11 mouse cellular contexts compared by ENCODE assay signal in the genomic region with DNA sequence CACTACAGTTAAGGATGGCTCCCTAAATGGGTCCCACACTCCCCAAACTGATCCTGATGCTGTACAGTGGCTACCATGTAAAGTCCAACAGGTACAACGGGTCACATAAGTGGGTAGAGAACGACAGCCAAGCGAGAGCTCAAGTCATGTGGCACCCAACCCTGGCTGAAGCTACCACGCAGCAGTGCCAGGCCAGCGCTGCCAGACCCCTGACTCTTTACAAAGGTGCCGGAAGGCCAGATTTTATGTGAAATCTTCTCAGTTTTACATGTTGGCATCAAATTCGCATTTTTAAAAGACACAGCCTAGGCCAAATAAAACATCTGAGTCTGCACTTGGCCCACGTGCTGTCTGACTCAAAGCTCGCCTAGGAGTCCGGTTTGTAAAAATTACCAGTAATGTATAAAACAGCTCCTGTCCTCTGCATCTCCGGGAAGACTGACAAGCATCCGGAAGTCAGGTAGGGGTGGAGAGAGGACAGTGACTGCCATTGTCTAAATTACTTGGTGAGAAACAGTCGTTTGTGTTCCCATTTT. TPM values are rescaled to one million over a fixed set of nuclear protein-coding genes. Genes with fewer than 3 reads are reported as not detected.
DNase-seq lines count a peak whose midpoint lies in the region; ATAC-seq and TF ChIP-seq lines count a peak whose summit lies in the region.
"Had no signal": no experiment of that assay in that cellular context is flagged by ENCODE, and none has a peak within 500 bp of the region (broad histone marks: within the 10 kb centered on the region; RNA-seq: fewer than 3 reads in every experiment).

No protein-coding gene starts in this region.

- 0 out of 2 replicates have a peak overlapping the region, but pooled peaks have one; percentile 5 for H3K9ac ChIP-seq in forebrain, embryonic 16.5 days (replicated peaks; ENCODE audit: low read depth, low read length)
- no peak overlapping the region for H3K9ac ChIP-seq in neural tube, embryonic 15.5 days (replicated peaks)
- H3K9ac ChIP-seq: liver, embryonic 13.5 days had no signal

- WGBS in cerebellum, adult 2 months: 24% methylated on average over 13 of the region's 13 CpGs
- WGBS in forebrain, embryonic 16.5 days: 59% methylated on average over 13 of the region's 13 CpGs
- WGBS in neural tube, embryonic 15.5 days: 67% methylated on average over 13 of the region's 13 CpGs

- H3K4me3 ChIP-seq in cerebellum, adult 2 months (replicated peaks; ENCODE audit: insufficient read depth, low read depth, low read length): no peak overlapping the region
- H3K4me3 ChIP-seq in layer of hippocampus, adult 2 months: peak overlapping the region; percentile 4; the same call in 1 of the 2 replicates
- H3K4me3 ChIP-seq in forebrain, embryonic 16.5 days (replicated peaks; ENCODE audit: low read length): no peak overlapping the region
- H3K4me3 ChIP-seq in neural tube, embryonic 15.5 days (replicated peaks): no peak overlapping the region
- H3K4me3 ChIP-seq: liver, embryonic 13.5 days had no signal

- TF ChIP-seq CTCF in cerebellum, adult 2 months (IDR thresholded peaks at IDR 0.05; ENCODE audit: borderline replicate concordance, insufficient read depth, low read depth, low read length): no peak
- TF ChIP-seq CTCF in layer of hippocampus, adult 2 months (conservative IDR thresholded peaks at IDR 0.05): no peak

- H3K36me3 ChIP-seq in forebrain, embryonic 16.5 days (ENCODE audit: control insufficient read depth, insufficient read depth): peaks cover 3% of the 10 kb centered on the region; the same call in 1 of the 2 replicates
- no peaks in the 10 kb centered on the region for H3K36me3 ChIP-seq in neural tube, embryonic 15.5 days
- H3K36me3 ChIP-seq: liver, embryonic 13.5 days had no signal

- H3K9me3 ChIP-seq in forebrain, embryonic 16.5 days (ENCODE audit: control insufficient read depth, low read length): no peaks in the 10 kb centered on the region
- H3K9me3 ChIP-seq in neural tube, embryonic 15.5 days (replicated peaks): no peaks in the 10 kb centered on the region
- H3K9me3 ChIP-seq: liver, embryonic 13.5 days had no signal

- H3K4me2 ChIP-seq in forebrain, embryonic 16.5 days (ENCODE audit: low read length): peak overlapping the region; percentile 29; the same call in 1 of the 2 replicates
- H3K4me2 ChIP-seq in neural tube, embryonic 15.5 days: no peak overlapping the region
- H3K4me2 ChIP-seq: liver, embryonic 13.5 days had no signal

- peaks cover 57% of the 10 kb centered on the region for H3K4me1 ChIP-seq in cerebellum, adult 2 months (ENCODE audit: control insufficient read depth, insufficient read depth, low read length)
- peaks cover 53% of the 10 kb centered on the region for H3K4me1 ChIP-seq in forebrain, embryonic 16.5 days (replicated peaks; ENCODE audit: control insufficient read depth, insufficient read depth, low read length)
- peaks cover 68% of the 10 kb centered on the region for H3K4me1 ChIP-seq in neural tube, embryonic 15.5 days

- DNase-seq in cerebellum, adult 2 months: no peak
- no peak for DNase-seq in cerebellum, adult 11 months
- DNase-seq in layer of hippocampus, adult 2 months (ENCODE audit: low spot score in 2 of 2): no peak
- DNase-seq in layer of hippocampus, adult 18-20 months (ENCODE audit: low spot score in 2 of 2): no peak
- DNase-seq in natural killer cell, adult 2 months (ENCODE audit: low spot score in 2 of 2): no peak
- no peak for DNase-seq in yolk sac, embryonic 10.5 days (ENCODE audit: low spot score)
- DNase-seq: cerebellum, adult 9-10 months; liver, embryonic 13.5 days had no signal

- TF ChIP-seq POLR2A in cerebellum, adult 2 months (IDR thresholded peaks at IDR 0.05; ENCODE audit: borderline replicate concordance, insufficient read depth, low read length): no peak

- no peak for ATAC-seq in forebrain, embryonic 16.5 days
- no peak for ATAC-seq in neural tube, embryonic 15.5 days (ENCODE audit: low FRiP score)

- no peaks in the 10 kb centered on the region for H3K27me3 ChIP-seq in cerebellum, adult 2 months (ENCODE audit: control insufficient read depth, insufficient read depth, low read length)
- H3K27me3 ChIP-seq in forebrain, embryonic 16.5 days (replicated peaks; ENCODE audit: control insufficient read depth, insufficient read depth, low read length): no peaks in the 10 kb centered on the region
- H3K27me3 ChIP-seq in neural tube, embryonic 15.5 days (replicated peaks): no peaks in the 10 kb centered on the region
- H3K27me3 ChIP-seq: liver, embryonic 13.5 days had no signal

- H3K27ac ChIP-seq in cerebellum, adult 2 months (ENCODE audit: insufficient read depth, low read length): 0 out of 2 replicates have a peak overlapping the region, but pooled peaks have one; percentile 41
- peak overlapping the region; percentile 75 for H3K27ac ChIP-seq in layer of hippocampus, adult 2 months
- peak overlapping the region; percentile 46 for H3K27ac ChIP-seq in forebrain, embryonic 16.5 days (ENCODE audit: low read length)
- H3K27ac ChIP-seq in neural tube, embryonic 15.5 days (replicated peaks): peak overlapping the region; percentile 64; the same call in 1 of the 2 replicates
- H3K27ac ChIP-seq: liver, embryonic 13.5 days; stomach, postnatal 0 days had no signal

RNA-seq across cellular contexts. Expression of a gene that starts 22.4 kb away (rescaled TPM):
- 99.2 and 101 TPM in 2 replicates for polyA plus RNA-seq in cerebellum, adult 2 months (2012; rRNA removed)
- total RNA-seq in layer of hippocampus, adult 2 months (2021): 100 to 1,000 TPM; 288 to 291 TPM
- total RNA-seq in layer of hippocampus, adult 18-20 months (2021): 100 to 1,000 TPM; 276 to 280 TPM
- polyA plus RNA-seq in forebrain, embryonic 16.5 days (2015; fragmentation: Nextera tagmentation; extraction: Ambion mirVana): 32.2 and 37.2 TPM in 2 replicates
- 24.1 and 26.3 TPM in 2 replicates for polyA plus RNA-seq in neural tube, embryonic 15.5 days (2015; fragmentation: Nextera tagmentation; extraction: Ambion mirVana)
